Mouse (Mus musculus) lung, embryonic 15.5 days (tissue): ENCODE results near the gene Gngt2. TPM values are rescaled to one million over a fixed set of nuclear protein-coding genes. Genes with fewer than 3 reads are reported as not detected.

Experiments
- ATAC-seq: fragments of 200-750 bp; cut with Nextera tagmentation; 2 replicates; pipeline ENCODE4 v1.8.0; 2017; ENCODE audit warnings: moderate number of reproducible peaks, borderline replicate concordance; ENCODE audit not compliant: low FRiP score, low TSS enrichment; ENCODE audit errors: extremely low read depth
- H3K27ac ChIP-seq: fragments of 300-500 bp; sonication (generic); 2 replicates; pipeline ENCODE4 v1.5.1; 2015; ENCODE audit warnings: moderate library complexity, mild to moderate bottlenecking, inconsistent platforms
- H3K27me3 ChIP-seq: fragments of 300-500 bp; sonication (generic); 2 replicates; pipeline ENCODE4 v1.6.1; 2015; ENCODE audit warnings: inconsistent platforms
- H3K36me3 ChIP-seq: fragments of 300-500 bp; sonication (generic); 2 replicates; pipeline ENCODE4 v1.6.1; 2015; ENCODE audit warnings: inconsistent platforms
- H3K4me1 ChIP-seq: fragments of 300-500 bp; sonication (generic); 2 replicates; pipeline ENCODE4 v1.6.1; 2015; ENCODE audit warnings: inconsistent platforms
- H3K4me2 ChIP-seq: fragments of 300-500 bp; sonication (generic); 2 replicates; pipeline ENCODE4 v1.6.1; 2015; ENCODE audit warnings: inconsistent platforms, mild to moderate bottlenecking, moderate library complexity
- H3K4me3 ChIP-seq: fragments of 300-500 bp; sonication (generic); 2 replicates; pipeline ENCODE4 v1.5.1; 2015; ENCODE audit warnings: mild to moderate bottlenecking, inconsistent platforms
- H3K9ac ChIP-seq: fragments of 300-500 bp; sonication (generic); 2 replicates; pipeline ENCODE4 v1.6.1; 2015; ENCODE audit warnings: inconsistent platforms
- H3K9me3 ChIP-seq: fragments of 300-500 bp; sonication (generic); 2 replicates; pipeline ENCODE4 v1.6.1; 2016; ENCODE audit warnings: inconsistent platforms
- WGBS: fragments of 180-500 bp; shearing (Covaris S2); methylation state at CpG from one replicate; pipeline ENCODE4 v1.1.7; 2015; 5-methylcytosine and 5-hydroxymethylcytosine counted together
- polyA plus RNA-seq: library from polyadenylated mRNA; unstranded; fragments of >200 nt; fragmentation: Nextera tagmentation; extraction: Ambion mirVana; gene quantifications from 2 replicates; pipeline ENCODE4 v1.2.1, GENCODE M21; 2015

The Gngt2 gene
- polyA plus RNA-seq, 1 experiment from 2014 or later = 20.9 TPM

GRCm38 (mm10) chr11:95834143-95834667 is 2.8 kb upstream of the Gngt2 start:
- no peaks in the 10 kb centered on the region for H3K9me3 ChIP-seq
- H3K4me3 ChIP-seq = no peak overlapping the region
- no peaks in the 10 kb centered on the region for H3K36me3 ChIP-seq
- peak overlapping the region; percentile 42 for H3K4me2 ChIP-seq
- ATAC-seq = peak; percentile 16; the same call in 1 of the 2 replicates
- H3K4me1 ChIP-seq = peaks cover 82% of the 10 kb centered on the region
- 5% methylated on average over 22 of the region's 22 CpGs for WGBS
- H3K27me3 ChIP-seq = peaks cover 60% of the 10 kb centered on the region
- peak overlapping the region; percentile 27; the same call in 1 of the 2 replicates for H3K27ac ChIP-seq
- H3K9ac ChIP-seq = no peak overlapping the region

- Histone ChIP-seq H3K9ac (no peak overlapping the region), H3K27ac (peak overlapping the region; percentile 27), H3K4me2 (peak overlapping the region; percentile 42; the same call in 1 of the 2 replicates), H3K4me3 (no peak overlapping the region), H3K36me3 (no peaks in the 10 kb centered on the region), H3K9me3 (no peaks in the 10 kb centered on the region), H3K4me1 (peaks cover 79% of the 10 kb centered on the region), H3K27me3 (peaks cover 52% of the 10 kb centered on the region)
- WGBS = 14% methylated on average over 15 of the region's 15 CpGs
- ATAC-seq = no peak
These were observed 2.0 kb upstream of the Gngt2 start for GRCm38 (mm10) chr11:95834742-95835710.

- Histone ChIP-seq H3K27ac (peak overlapping the region; percentile 27), H3K4me3 (no peak overlapping the region), H3K4me1 (peaks cover 71% of the 10 kb centered on the region), H3K27me3 (peaks cover 44% of the 10 kb centered on the region), H3K4me2 (0 out of 2 replicates have a peak overlapping the region, but pooled peaks have one; percentile 8), H3K9me3 (no peaks in the 10 kb centered on the region), H3K9ac (no peak overlapping the region), H3K36me3 (no peaks in the 10 kb centered on the region)
- WGBS = 30% methylated on average over 6 of the region's 6 CpGs
- no peak for ATAC-seq
These were observed 1.2 kb upstream of the Gngt2 start for GRCm38 (mm10) chr11:95835832-95836231.

GRCm38 (mm10) chr11:95836433-95836832 is 583 bp upstream of the Gngt2 start:
- peaks cover 38% of the 10 kb centered on the region for H3K27me3 ChIP-seq
- no peak overlapping the region for H3K4me3 ChIP-seq
- WGBS = 42% methylated on average over 6 of the region's 6 CpGs
- no peak overlapping the region for H3K9ac ChIP-seq
- no peaks in the 10 kb centered on the region for H3K36me3 ChIP-seq
- peak overlapping the region; percentile 78 for H3K27ac ChIP-seq
- H3K4me1 ChIP-seq = peaks cover 65% of the 10 kb centered on the region
- H3K9me3 ChIP-seq = no peaks in the 10 kb centered on the region
- ATAC-seq = no peak
- peak overlapping the region; percentile 40; the same call in 1 of the 2 replicates for H3K4me2 ChIP-seq

GRCm38 (mm10) chr11:95838598-95838997 is 1.6 kb downstream of the Gngt2 start:
- Histone ChIP-seq H3K36me3 (no peaks in the 10 kb centered on the region), H3K9me3 (no peaks in the 10 kb centered on the region), H3K27ac (no peak overlapping the region), H3K27me3 (peaks cover 16% of the 10 kb centered on the region), H3K4me1 (peaks cover 53% of the 10 kb centered on the region), H3K4me3 (no peak overlapping the region), H3K9ac (no peak overlapping the region), H3K4me2 (no peak overlapping the region)
- no peak for ATAC-seq
- WGBS = 66% methylated on average over 4 of the region's 4 CpGs

GRCm38 (mm10) chr11:95838999-95839868 is 2.2 kb downstream of the Gngt2 start:
- H3K9ac ChIP-seq = no peak overlapping the region
- H3K36me3 ChIP-seq = no peaks in the 10 kb centered on the region
- no peaks in the 10 kb centered on the region for H3K9me3 ChIP-seq
- no peak for ATAC-seq
- H3K27me3 ChIP-seq = peaks cover 10% of the 10 kb centered on the region
- 66% methylated on average over 8 of the region's 8 CpGs for WGBS
- H3K4me3 ChIP-seq = no peak overlapping the region
- peak overlapping the region; percentile 15; the same call in 1 of the 2 replicates for H3K4me2 ChIP-seq
- H3K27ac ChIP-seq = no peak overlapping the region
- peaks cover 46% of the 10 kb centered on the region for H3K4me1 ChIP-seq

GRCm38 (mm10) chr11:95840694-95841497 is 3.9 kb downstream of the Gngt2 start:
- 66% methylated on average over 5 of the region's 5 CpGs for WGBS
- Histone ChIP-seq H3K27me3 (no peaks in the 10 kb centered on the region), H3K9ac (no peak overlapping the region), H3K9me3 (no peaks in the 10 kb centered on the region), H3K4me1 (peaks cover 30% of the 10 kb centered on the region), H3K4me2 (peak overlapping the region; percentile 44), H3K36me3 (no peaks in the 10 kb centered on the region), H3K27ac (peak overlapping the region; percentile 53; the same call in 1 of the 2 replicates), H3K4me3 (peak overlapping the region; percentile 36)
- ATAC-seq = no peak

GRCm38 (mm10) chr11:95841498-95841830 is 4.4 kb downstream of the Gngt2 start:
- WGBS = 54% methylated on average over 10 of the region's 10 CpGs
- Histone ChIP-seq H3K36me3 (no peaks in the 10 kb centered on the region), H3K4me1 (peaks cover 24% of the 10 kb centered on the region), H3K9ac (peak overlapping the region; percentile 26; the same call in 1 of the 2 replicates), H3K4me2 (peak overlapping the region; percentile 44), H3K27me3 (no peaks in the 10 kb centered on the region), H3K4me3 (peak overlapping the region; percentile 36), H3K27ac (peak overlapping the region; percentile 53), H3K9me3 (no peaks in the 10 kb centered on the region)
- ATAC-seq = no peak

GRCm38 (mm10) chr11:95842074-95842681 is 5.2 kb downstream of the Gngt2 start, which contains the start of gene Abi3:
Gene Abi3 (minus strand): TSS chr11:95842476.
- 19% methylated on average over 11 of the region's 11 CpGs for WGBS
- H3K27me3 ChIP-seq = no peaks in the 10 kb centered on the region
- H3K9ac ChIP-seq = peak within 1 kb of the TSS; percentile 26
- H3K4me1 ChIP-seq = peaks cover 17% of the 10 kb centered on the region
- peak; percentile 71 for ATAC-seq
- H3K4me3 ChIP-seq = peak within 1 kb of the TSS; percentile 36
- no peaks in the 10 kb centered on the region for H3K9me3 ChIP-seq
- no peaks in the 10 kb centered on the region for H3K36me3 ChIP-seq
- H3K27ac ChIP-seq = peak within 1 kb of the TSS; percentile 83
- peak within 1 kb of the TSS; percentile 44 for H3K4me2 ChIP-seq

GRCm38 (mm10) chr11:95842953-95843352 is 5.9 kb downstream of the Gngt2 start:
- 0 out of 2 replicates have a peak overlapping the region, but pooled peaks have one; percentile 6 for H3K4me3 ChIP-seq
- H3K36me3 ChIP-seq = no peaks in the 10 kb centered on the region
- peak overlapping the region; percentile 68 for H3K27ac ChIP-seq
- no peaks in the 10 kb centered on the region for H3K27me3 ChIP-seq
- 63% methylated on average over 5 of the region's 5 CpGs for WGBS
- no peaks in the 10 kb centered on the region for H3K9me3 ChIP-seq
- no peak overlapping the region for H3K9ac ChIP-seq
- H3K4me1 ChIP-seq = peaks cover 9% of the 10 kb centered on the region
- ATAC-seq = no peak
- H3K4me2 ChIP-seq = peak overlapping the region; percentile 38
